Mouse (Mus musculus) thymus, adult 2 months (tissue): Measurements from ENCODE around the gene Taok3. TPM values are rescaled to one million over a fixed set of nuclear protein-coding genes. Genes with fewer than 3 reads are reported as not detected.

Source experiments
- DNase-seq: peaks from one replicate; pipeline ENCODE4 v3.0.0; 2021
- H3K27ac ChIP-seq: fragments of 200-500 bp; 2 replicates; pipeline ENCODE4 v1.5.1; 2012; ENCODE audit warnings: low read length, control low read depth; ENCODE audit not compliant: control insufficient read depth, insufficient read depth
- H3K27me3 ChIP-seq: fragments of 200-500 bp; 2 replicates; pipeline ENCODE4 v1.6.1; 2012; ENCODE audit warnings: mild to moderate bottlenecking, low read length, moderate library complexity, mixed read lengths; ENCODE audit not compliant: control insufficient read depth, insufficient read depth
- H3K36me3 ChIP-seq: fragments of 200-500 bp; 2 replicates; pipeline ENCODE4 v1.6.1; 2012; ENCODE audit warnings: mild to moderate bottlenecking, low read length, moderate library complexity; ENCODE audit not compliant: control insufficient read depth, insufficient read depth
- H3K4me1 ChIP-seq: fragments of 200-500 bp; replicated peaks from 2 replicates; pipeline ENCODE4 v1.6.1; 2012; ENCODE audit warnings: low read length; ENCODE audit not compliant: control insufficient read depth, insufficient read depth
- H3K4me3 ChIP-seq: fragments of 200-500 bp; 2 replicates; pipeline ENCODE4 v1.5.1; 2012; ENCODE audit warnings: mild to moderate bottlenecking, low read length, control low read depth, moderate library complexity; ENCODE audit not compliant: control insufficient read depth, insufficient read depth
- CTCF ChIP-seq: fragments of 200-500 bp; IDR thresholded peaks from 2 replicates; pipeline ENCODE4 v1.5.1; 2012; ENCODE audit warnings: mild to moderate bottlenecking, control low read depth, low read length, moderate library complexity, borderline replicate concordance; ENCODE audit not compliant: control insufficient read depth, poor library complexity, insufficient read depth; ENCODE audit errors: extremely low read depth
- POLR2A ChIP-seq: fragments of 200-500 bp; IDR thresholded peaks from 2 replicates; pipeline ENCODE4 v1.6.1; 2012; ENCODE audit warnings: mild to moderate bottlenecking, low read length, control low read depth, moderate library complexity; ENCODE audit not compliant: control insufficient read depth, poor library complexity, insufficient read depth; ENCODE audit errors: extremely low read depth
- WGBS: fragments of 180-500 bp; shearing (Covaris S2); methylation state at CpG from one replicate; pipeline ENCODE4 v1.1.7; 2018; 5-methylcytosine and 5-hydroxymethylcytosine counted together
- polyA plus RNA-seq: library from polyadenylated mRNA; depleted of rRNA; stranded (reverse); fragments of >200 nt; gene quantifications from 2 replicates; pipeline ENCODE4 v1.2.3, GENCODE M21; 2012

Gene Taok3
- polyA plus RNA-seq, 1 experiment = 43.5 TPM

GRCm38 (mm10) chr5:117240761-117241322 lies 120.9 kb downstream of the Taok3 start:
- Histone ChIP-seq H3K4me1 (no peaks in the 10 kb centered on the region), H3K4me3 (peak overlapping the region; percentile 11; the same call in 1 of the 2 replicates), H3K27ac (no peak overlapping the region), H3K27me3 (no peaks in the 10 kb centered on the region), H3K36me3 (peaks cover 16% of the 10 kb centered on the region)
- DNase-seq = no peak
- WGBS = 93% methylated on average over 32 of the region's 32 CpGs
- TF ChIP-seq POLR2A (no peak), CTCF (no peak)

- no peak for DNase-seq
- WGBS = 92% methylated on average over 16 of the region's 16 CpGs
- peaks cover 16% of the 10 kb centered on the region for H3K36me3 ChIP-seq
- H3K27ac ChIP-seq = no peak overlapping the region
- no peaks in the 10 kb centered on the region for H3K27me3 ChIP-seq
- H3K4me1 ChIP-seq = no peaks in the 10 kb centered on the region
- no peak overlapping the region for H3K4me3 ChIP-seq
- no peak for TF ChIP-seq POLR2A
- TF ChIP-seq CTCF = no peak
Measured at GRCm38 (mm10) chr5:117241935-117242531, 122.1 kb downstream of the Taok3 start.

- Histone ChIP-seq H3K27ac (no peak overlapping the region), H3K27me3 (no peaks in the 10 kb centered on the region), H3K4me3 (no peak overlapping the region), H3K4me1 (0 out of 2 replicates have a peak, but pooled peaks cover 4% of the 10 kb centered on the region), H3K36me3 (peaks cover 16% of the 10 kb centered on the region)
- 93% methylated on average over 22 of the region's 22 CpGs for WGBS
- no peak for DNase-seq
- TF ChIP-seq POLR2A (no peak), CTCF (no peak)
Measured at GRCm38 (mm10) chr5:117242671-117243478, 122.9 kb downstream of the Taok3 start.

GRCm38 (mm10) chr5:117245170-117245569 lies 125.2 kb downstream of the Taok3 start:
- TF ChIP-seq POLR2A = no peak
- TF ChIP-seq CTCF = no peak
- Histone ChIP-seq H3K4me1 (0 out of 2 replicates have a peak, but pooled peaks cover 4% of the 10 kb centered on the region), H3K27me3 (no peaks in the 10 kb centered on the region), H3K4me3 (no peak overlapping the region), H3K36me3 (peaks cover 16% of the 10 kb centered on the region), H3K27ac (no peak overlapping the region)
- 94% methylated on average over 8 of the region's 8 CpGs for WGBS
- DNase-seq = no peak

- Histone ChIP-seq H3K4me3 (no peak overlapping the region), H3K36me3 (peaks cover 15% of the 10 kb centered on the region), H3K27me3 (no peaks in the 10 kb centered on the region), H3K27ac (no peak overlapping the region), H3K4me1 (0 out of 2 replicates have a peak, but pooled peaks cover 4% of the 10 kb centered on the region)
- WGBS = 92% methylated on average over 10 of the region's 10 CpGs
- no peak for DNase-seq
- TF ChIP-seq POLR2A (no peak), CTCF (no peak)
Measured at GRCm38 (mm10) chr5:117248351-117248750, 128.4 kb downstream of the Taok3 start.

GRCm38 (mm10) chr5:117250796-117251195 lies 130.9 kb downstream of the Taok3 start:
- no peak for DNase-seq
- no peak overlapping the region for H3K27ac ChIP-seq
- H3K4me3 ChIP-seq = no peak overlapping the region
- H3K36me3 ChIP-seq = peaks cover 25% of the 10 kb centered on the region
- 95% methylated on average over 24 of the region's 24 CpGs for WGBS
- H3K4me1 ChIP-seq = 0 out of 2 replicates have a peak, but pooled peaks cover 4% of the 10 kb centered on the region
- no peak for TF ChIP-seq POLR2A
- TF ChIP-seq CTCF = no peak
- no peaks in the 10 kb centered on the region for H3K27me3 ChIP-seq
